Mouse (Mus musculus) liver, adult (tissue): ENCODE measurements around the gene Zfp644.

Experiments
- GATA4 ChIP-seq: IDR thresholded peaks from 2 replicates; pipeline ENCODE4 v1.6.1; 2014; ENCODE audit warnings: mild to moderate bottlenecking, low read length; ENCODE audit not compliant: insufficient replicate concordance

Gene Zfp644

DNA sequence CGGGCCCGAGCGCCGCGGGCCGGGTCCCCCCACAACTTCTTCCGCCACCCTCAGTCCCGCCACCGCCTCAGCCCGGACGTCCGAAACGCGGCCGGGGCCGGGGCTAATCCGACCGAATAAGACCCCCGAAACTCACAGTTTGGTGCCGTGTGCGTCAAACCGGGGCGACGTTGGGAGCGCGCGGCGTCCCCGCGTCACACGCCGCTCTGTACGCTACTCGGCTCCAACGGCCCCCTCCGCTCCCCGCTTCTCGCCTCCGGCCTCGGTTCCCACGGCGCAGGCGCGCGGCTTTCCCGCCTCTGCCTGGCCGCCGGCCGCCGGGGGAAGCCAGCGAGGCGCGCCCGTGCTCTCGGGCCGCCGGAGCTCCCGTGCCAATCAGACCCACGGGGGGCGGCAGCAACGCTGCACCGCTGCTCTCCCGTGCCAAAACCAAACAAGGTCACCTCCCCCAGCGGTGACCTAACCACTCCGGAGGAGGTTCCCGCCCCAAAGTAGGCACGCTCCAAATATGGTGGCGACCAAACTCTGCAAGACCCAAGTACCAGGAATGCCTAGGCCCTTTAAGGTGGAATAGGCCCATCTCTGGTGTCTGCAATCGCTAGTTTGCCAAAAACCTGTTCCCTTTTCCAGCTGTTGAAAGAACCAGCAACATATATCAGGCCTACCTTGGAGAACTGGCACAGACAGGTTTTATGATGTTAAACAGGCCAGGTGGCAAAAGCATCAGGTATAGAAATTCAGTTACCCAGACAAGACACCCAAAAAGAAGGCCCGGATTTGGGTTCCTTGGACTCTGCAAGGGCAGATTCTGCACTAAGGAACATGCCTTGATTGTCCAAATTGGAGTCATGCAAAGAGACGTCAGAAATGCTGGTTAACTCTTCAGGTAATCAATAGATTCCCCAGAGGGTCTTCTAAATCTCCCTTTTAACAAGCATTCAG is at the start of gene Zfp644:
TSS of gene Zfp644 (minus strand) at position 892 of the 942 bp plus-strand sequence.
- no peak for TF ChIP-seq GATA4

DNA sequence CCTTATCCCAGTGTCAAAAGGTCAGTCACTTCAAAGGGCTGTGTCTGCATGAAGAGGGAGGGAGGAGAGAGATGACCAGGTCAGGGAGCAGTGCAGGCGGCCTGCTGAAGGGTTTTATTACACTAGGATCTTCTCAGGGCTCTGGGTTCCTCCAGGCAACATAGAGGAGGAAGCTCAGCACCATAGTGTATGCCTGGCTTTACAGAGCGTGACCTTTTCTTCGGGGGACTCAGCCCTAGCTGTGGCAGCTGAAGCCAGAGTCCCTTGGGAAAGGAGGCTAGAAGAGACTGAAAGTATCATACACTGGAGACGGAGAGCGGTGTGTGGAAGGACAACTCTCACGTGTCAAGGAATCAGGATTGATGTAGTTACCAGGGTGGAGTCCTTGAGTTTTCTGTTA is 42.6 kb upstream of the Zfp644 start:
- TF ChIP-seq GATA4, result no peak

GRCm38 (mm10) chr5:106723487-106723886 is 26.4 kb upstream of the Zfp644 start:
- no peak for TF ChIP-seq GATA4

- no peak for TF ChIP-seq GATA4
Measured at GRCm38 (mm10) chr5:106722771-106723170, 25.7 kb upstream of the Zfp644 start.

- no peak for TF ChIP-seq GATA4
Measured at GRCm38 (mm10) chr5:106711870-106712277, 14.8 kb upstream of the Zfp644 start.

DNA sequence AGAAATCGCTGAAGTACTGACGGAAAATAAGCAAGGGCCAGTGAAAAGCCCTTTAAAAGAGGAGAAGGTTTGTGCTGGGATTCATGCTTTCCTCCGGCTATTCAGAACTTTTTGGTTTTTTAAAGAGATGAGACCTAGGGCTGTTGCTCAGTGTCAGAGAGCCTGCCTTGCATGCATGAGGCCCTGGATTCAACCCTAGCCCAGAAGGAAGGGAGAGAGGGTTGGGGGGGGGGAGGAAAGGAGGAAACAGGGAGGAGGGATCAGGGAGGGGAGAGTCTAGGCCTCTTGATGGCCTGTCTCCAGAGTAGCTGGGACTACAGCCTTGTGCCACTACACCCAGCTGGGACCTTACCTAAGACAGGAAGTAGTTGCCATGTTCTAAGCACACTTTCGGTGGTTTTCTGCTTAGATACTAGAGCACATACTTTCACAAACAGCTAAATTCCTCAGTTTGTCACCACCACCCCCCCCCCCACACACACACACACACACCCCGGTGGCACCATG is 14.2 kb upstream of the Zfp644 start:
- TF ChIP-seq GATA4, result no peak

- no peak for TF ChIP-seq GATA4
Measured at GRCm38 (mm10) chr5:106710611-106711010, 13.5 kb upstream of the Zfp644 start.

DNA sequence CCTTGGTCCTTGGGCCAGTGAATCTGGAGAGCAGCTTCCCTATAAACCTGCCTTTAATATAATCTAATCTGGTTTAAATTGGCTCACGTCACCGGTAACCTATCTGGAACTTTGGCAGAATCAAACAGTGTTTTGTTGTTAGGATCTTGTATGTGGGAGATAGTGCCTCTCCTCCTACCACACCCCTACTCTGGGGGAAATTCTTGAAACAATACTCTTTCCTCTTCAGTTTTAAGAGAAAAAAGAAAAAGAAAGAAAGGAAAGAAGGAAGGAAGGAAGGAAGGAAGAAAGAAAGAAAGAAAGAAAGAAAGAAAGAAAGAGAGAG is 13.0 kb upstream of the Zfp644 start:
- TF ChIP-seq GATA4, result no peak

DNA sequence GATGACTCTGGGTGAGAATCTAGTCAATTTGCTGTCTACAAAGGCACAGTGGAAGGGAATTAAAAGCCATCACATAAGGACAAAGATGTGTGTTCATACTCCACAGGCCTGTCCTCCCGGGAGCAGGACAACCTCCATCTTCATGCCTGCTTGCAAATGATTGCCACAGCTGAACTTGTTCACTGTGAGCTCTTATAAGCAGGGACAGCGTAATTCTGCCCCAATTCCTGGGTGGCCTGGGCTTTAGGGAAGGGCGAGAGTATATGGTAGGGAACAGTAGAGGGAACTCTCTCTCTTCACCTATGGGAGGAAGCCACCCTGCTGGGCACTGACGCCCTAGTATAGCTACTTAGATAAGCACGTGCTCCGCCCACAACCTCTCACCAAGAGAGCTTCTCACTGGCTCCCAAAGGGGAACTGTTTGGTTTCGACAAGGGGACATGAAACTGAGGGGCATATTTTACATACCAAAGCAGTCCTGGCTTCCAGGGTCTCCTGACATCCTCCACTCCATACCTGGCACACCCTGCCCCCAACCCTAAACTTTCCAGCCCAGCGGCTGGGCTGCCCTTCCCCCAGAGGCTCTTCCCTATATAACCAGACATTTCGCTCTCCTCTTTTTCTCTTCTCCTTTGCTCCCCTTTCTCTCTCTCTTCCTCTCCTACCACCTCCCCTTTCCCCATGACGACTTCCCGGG is 12.4 kb upstream of the Zfp644 start:
- TF ChIP-seq GATA4, result no peak

DNA sequence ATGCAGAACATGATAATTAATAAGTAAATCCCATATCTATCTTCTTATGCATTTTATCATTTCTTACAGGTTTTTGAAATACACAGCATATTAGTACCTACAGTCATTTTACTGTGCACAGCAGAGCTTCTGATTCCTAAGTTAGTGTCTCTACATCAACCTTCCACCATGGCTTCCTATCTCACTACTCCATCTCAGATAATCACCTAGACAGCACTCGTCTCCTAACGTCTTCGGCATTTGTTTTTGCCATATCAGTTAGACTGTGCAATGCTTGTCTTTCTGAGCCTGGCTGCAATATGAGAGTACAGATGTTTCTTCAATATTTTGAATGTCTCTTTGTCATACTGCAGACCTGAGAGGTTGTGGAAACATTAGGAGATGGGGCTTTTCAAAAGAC is 9.3 kb upstream of the Zfp644 start:
- TF ChIP-seq GATA4, result no peak

- no peak for TF ChIP-seq GATA4
Measured at GRCm38 (mm10) chr5:106705162-106705561, 8.1 kb upstream of the Zfp644 start.

GRCm38 (mm10) chr5:106695681-106696395 is 1.2 kb downstream of the Zfp644 start:
- no peak for TF ChIP-seq GATA4

GRCm38 (mm10) chr5:106695141-106695540 is 1.9 kb downstream of the Zfp644 start:
- no peak for TF ChIP-seq GATA4

GRCm38 (mm10) chr5:106694683-106695082 is 2.4 kb downstream of the Zfp644 start:
- no peak for TF ChIP-seq GATA4

- TF ChIP-seq GATA4, result no peak
Measured at GRCm38 (mm10) chr5:106693034-106693433, 4.1 kb downstream of the Zfp644 start.
